Comparison of ENCODE assay signal across 22 mouse cellular contexts in genomic region chr9:34732507-34732906, GRCm38 (mm10).
A peak's percentile ranks its signal among the peaks of the same experiment; 100 is the strongest.
DNase-seq lines count a peak whose midpoint lies in the region; ATAC-seq and TF ChIP-seq lines count a peak whose summit lies in the region.
"Had no signal": no experiment of that assay in that cellular context is flagged by ENCODE, and none has a peak within 500 bp of the region (broad histone marks: within the 10 kb centered on the region; RNA-seq: fewer than 3 reads in every experiment).

No protein-coding gene starts in this region.

- no peaks in the 10 kb centered on the region for H3K27me3 ChIP-seq in forebrain, embryonic 13.5 days
- H3K27me3 ChIP-seq in forebrain, embryonic 12.5 days: no peaks in the 10 kb centered on the region
- no peaks in the 10 kb centered on the region for H3K27me3 ChIP-seq in hindbrain, postnatal 0 days (ENCODE audit: insufficient read depth, low read length)
- H3K27me3 ChIP-seq in hindbrain, embryonic 10.5 days (ENCODE audit: insufficient read depth, poor library complexity, severe bottlenecking): no peaks in the 10 kb centered on the region
- H3K27me3 ChIP-seq: embryonic facial prominence, embryonic 12.5 days; heart, embryonic 13.5 days; hindbrain, embryonic 13.5 days; Patski had no signal

- H3K27ac ChIP-seq in forebrain, embryonic 13.5 days: no peak overlapping the region; the same call in 1 of the 2 replicates
- no peak overlapping the region for H3K27ac ChIP-seq in forebrain, embryonic 12.5 days
- H3K27ac ChIP-seq in hindbrain, postnatal 0 days: 0 out of 2 replicates have a peak overlapping the region, but pooled peaks have one; percentile 15
- no peak overlapping the region for H3K27ac ChIP-seq in hindbrain, embryonic 10.5 days
- H3K27ac ChIP-seq: embryonic facial prominence, embryonic 12.5 days; gastrocnemius, adult 2 months; heart, embryonic 13.5 days; hindbrain, embryonic 13.5 days; kidney, postnatal 0 days had no signal

- no peak overlapping the region for H3K9ac ChIP-seq in forebrain, embryonic 13.5 days
- no peak overlapping the region for H3K9ac ChIP-seq in forebrain, embryonic 12.5 days
- no peak overlapping the region for H3K9ac ChIP-seq in hindbrain, postnatal 0 days (replicated peaks; ENCODE audit: low read length)
- H3K9ac ChIP-seq: embryonic facial prominence, embryonic 12.5 days; heart, embryonic 13.5 days; hindbrain, embryonic 13.5 days had no signal

- no peak overlapping the region for H3K4me2 ChIP-seq in forebrain, embryonic 13.5 days
- H3K4me2 ChIP-seq in forebrain, embryonic 12.5 days: no peak overlapping the region
- no peak overlapping the region for H3K4me2 ChIP-seq in hindbrain, postnatal 0 days (ENCODE audit: low read depth, low read length)
- H3K4me2 ChIP-seq: embryonic facial prominence, embryonic 12.5 days; heart, embryonic 13.5 days; hindbrain, embryonic 13.5 days had no signal

- TF ChIP-seq CTCF in hindbrain, postnatal 0 days (IDR thresholded peaks at IDR 0.05; ENCODE audit: low read depth): no peak

- no peaks in the 10 kb centered on the region for H3K36me3 ChIP-seq in forebrain, embryonic 13.5 days (ENCODE audit: poor library complexity, severe bottlenecking)
- no peaks in the 10 kb centered on the region for H3K36me3 ChIP-seq in forebrain, embryonic 12.5 days (replicated peaks)
- no peaks in the 10 kb centered on the region for H3K36me3 ChIP-seq in hindbrain, postnatal 0 days (ENCODE audit: insufficient read depth, low read length)
- H3K36me3 ChIP-seq in hindbrain, embryonic 10.5 days: no peaks in the 10 kb centered on the region
- H3K36me3 ChIP-seq: embryonic facial prominence, embryonic 12.5 days; heart, embryonic 13.5 days; hindbrain, embryonic 13.5 days had no signal

- H3K4me1 ChIP-seq in forebrain, embryonic 13.5 days: peaks cover 16% of the 10 kb centered on the region
- H3K4me1 ChIP-seq in forebrain, embryonic 12.5 days: no peaks in the 10 kb centered on the region; the same call in 1 of the 2 replicates
- H3K4me1 ChIP-seq in hindbrain, postnatal 0 days (ENCODE audit: insufficient read depth, low read length): peaks cover 5% of the 10 kb centered on the region; the same call in 1 of the 2 replicates
- peaks cover 11% of the 10 kb centered on the region for H3K4me1 ChIP-seq in hindbrain, embryonic 10.5 days (replicated peaks)
- H3K4me1 ChIP-seq: embryonic facial prominence, embryonic 12.5 days had no signal

- no peak overlapping the region for H3K4me3 ChIP-seq in forebrain, embryonic 13.5 days
- H3K4me3 ChIP-seq in forebrain, embryonic 12.5 days (replicated peaks): no peak overlapping the region
- no peak overlapping the region for H3K4me3 ChIP-seq in hindbrain, postnatal 0 days (ENCODE audit: low read length)
- H3K4me3 ChIP-seq in hindbrain, embryonic 10.5 days: no peak overlapping the region
- H3K4me3 ChIP-seq: embryonic facial prominence, embryonic 12.5 days; gastrocnemius, adult 2 months; heart, embryonic 13.5 days; hindbrain, embryonic 13.5 days had no signal

- ATAC-seq in forebrain, embryonic 13.5 days: peak; percentile 67
- no peak for ATAC-seq in forebrain, embryonic 12.5 days (ENCODE audit: low FRiP score)
- no peak for ATAC-seq in hindbrain, postnatal 0 days
- ATAC-seq: activated CD4-positive, CD25-positive, alpha-beta regulatory T cell, adult 4 months; inflammation-experienced regulatory T-cells, adult 6 months; Patski had no signal

- H3K9me3 ChIP-seq in forebrain, embryonic 13.5 days (replicated peaks): no peaks in the 10 kb centered on the region
- H3K9me3 ChIP-seq in forebrain, embryonic 12.5 days: no peaks in the 10 kb centered on the region
- no peaks in the 10 kb centered on the region for H3K9me3 ChIP-seq in hindbrain, postnatal 0 days (ENCODE audit: low read length)
- H3K9me3 ChIP-seq in hindbrain, embryonic 10.5 days: no peaks in the 10 kb centered on the region
- H3K9me3 ChIP-seq: embryonic facial prominence, embryonic 12.5 days; heart, embryonic 13.5 days; hindbrain, embryonic 13.5 days had no signal

- DNase-seq in heart, adult 8-10 months (ENCODE audit: low spot score): peak; percentile 7
- no peak for DNase-seq in heart, postnatal 4 days
- DNase-seq in hindbrain, postnatal 0 days (ENCODE audit: low spot score): no peak
- DNase-seq in hindbrain, embryonic 10.5 days (ENCODE audit: low spot score): no peak
- DNase-seq in lung, postnatal 14 days: no peak
- DNase-seq: adrenal gland, postnatal 14 days; cerebellum, adult 8-10 months; cerebellum, postnatal 25 days; gastrocnemius, adult 2 months; gastrocnemius, postnatal 25 days; heart, postnatal 36 days; kidney, adult 11 months; kidney, adult 9 months had no signal

- 42% methylated on average over 6 of the region's 6 CpGs for WGBS in forebrain, embryonic 13.5 days
- 71% methylated on average over 6 of the region's 6 CpGs for WGBS in forebrain, embryonic 12.5 days
- 19% methylated on average over 6 of the region's 6 CpGs for WGBS in hindbrain, postnatal 0 days
- 70% methylated on average over 6 of the region's 6 CpGs for WGBS in hindbrain, embryonic 10.5 days
